ENCODE assay signal across 23 mouse cellular contexts in the genomic region with DNA sequence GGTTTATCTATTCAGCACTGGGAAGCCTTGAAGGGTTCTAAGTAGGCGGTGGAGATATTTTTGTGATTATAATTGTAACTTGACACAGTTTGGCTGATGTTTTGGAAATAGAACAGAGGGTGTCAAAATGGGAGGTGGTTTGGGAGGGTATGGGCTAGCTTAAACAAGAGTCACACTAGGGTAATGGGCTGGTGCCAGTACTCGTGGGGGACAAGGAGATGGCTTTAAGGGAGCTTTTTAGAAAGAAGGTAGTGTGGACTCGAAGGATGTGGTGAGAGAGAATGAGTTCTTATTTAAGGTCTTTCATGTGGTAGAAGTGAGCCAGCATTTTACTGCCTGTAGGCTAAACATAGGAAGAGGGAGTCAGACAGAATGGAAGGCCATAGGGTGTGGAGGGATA.
DNase-seq lines count a peak whose midpoint lies in the region; ATAC-seq lines count a peak whose summit lies in the region.
"Had no signal": no experiment of that assay in that cellular context is flagged by ENCODE, and none has a peak within 500 bp of the region (broad histone marks: within the 10 kb centered on the region; RNA-seq: fewer than 3 reads in every experiment).

No protein-coding gene starts in this region.

- DNase-seq in frontal cortex, postnatal 14 days (ENCODE audit: low spot score in 2 of 2) = no peak
- peak; percentile 55 for DNase-seq in heart, adult 11 months
- no peak for DNase-seq in heart, adult 9 months (ENCODE audit: low spot score in 2 of 2)
- DNase-seq in right cerebral cortex, adult 18-20 months = peak; percentile 58
- no peak for DNase-seq in right cerebral cortex, postnatal 4 days
- DNase-seq in telencephalon, adult 2 months (ENCODE audit: low read depth, low spot score) = peak; percentile 69
- DNase-seq in lung, postnatal 25 days (ENCODE audit: low spot score) = no peak
- DNase-seq: adrenal gland, adult 8-10 months; adrenal gland, postnatal 25 days; cerebellum, adult 18-20 months; cerebellum, adult 9-10 months; cerebellum, postnatal 25 days; forebrain, postnatal 0 days; gastrocnemius, adult 2 months; gastrocnemius, postnatal 14 days; heart, adult 18-20 months; heart, postnatal 14 days; heart, postnatal 4 days had no signal

- ATAC-seq in frontal cortex, adult (ENCODE audit: low TSS enrichment) = peak; percentile 86
- ATAC-seq: activated CD4-positive, CD25-positive, alpha-beta regulatory T cell, adult 4 months; forebrain, embryonic 14.5 days; forebrain, postnatal 0 days; hindbrain, postnatal 0 days; inflammation-experienced regulatory T-cells, adult 6 months had no signal

Comparison
In these comparisons a context has a peak if more than half of its experiments do, and no peak if none do; other contexts are left out.
1. DNase-seq: peak in heart, adult 11 months (single experiment), right cerebral cortex, adult 18-20 months (single experiment) and telencephalon, adult 2 months (single experiment); none in frontal cortex, postnatal 14 days (0 of 2), heart, adult 9 months (0 of 2), right cerebral cortex, postnatal 4 days (single experiment) and lung, postnatal 25 days (single experiment).